Mouse (Mus musculus): ENCODE results near the gene Clasp1.
A peak's percentile ranks its signal among the peaks of the same experiment; 100 is the strongest.
"Not testable (repeated sequence)": the region's sequence is repeated elsewhere in the genome, so short reads cannot be mapped to it uniquely, and the experiment has no call there.

Gene Clasp1

GRCm38 (mm10) chr1:118595395-118595794, 206.5 kb downstream of the Clasp1 start:
- DNase-seq: no peak

GRCm38 (mm10) chr1:118597475-118598213, 208.8 kb downstream of the Clasp1 start:
- no peak for DNase-seq

GRCm38 (mm10) chr1:118598339-118598738, 209.5 kb downstream of the Clasp1 start:
- peak; percentile 72 for DNase-seq

GRCm38 (mm10) chr1:118613631-118614183, 224.8 kb downstream of the Clasp1 start:
- no peak for DNase-seq

GRCm38 (mm10) chr1:118621055-118621454, 232.2 kb downstream of the Clasp1 start:
- DNase-seq: not testable (repeated sequence)

GRCm38 (mm10) chr1:118622857-118623256, 234.0 kb downstream of the Clasp1 start:
- DNase-seq: no peak

- no peak for DNase-seq
These were observed 236.6 kb downstream of the Clasp1 start for GRCm38 (mm10) chr1:118625461-118625860.

- no peak for DNase-seq
These were observed 237.1 kb downstream of the Clasp1 start for GRCm38 (mm10) chr1:118625921-118626320.

- DNase-seq: no peak
These were observed 237.6 kb downstream of the Clasp1 start for GRCm38 (mm10) chr1:118626452-118626851.

GRCm38 (mm10) chr1:118627781-118628464, 239.1 kb downstream of the Clasp1 start, which contains the start of gene Tfcp2l1:
TSS of gene Tfcp2l1 (plus strand) at chr1:118627945.
- peak; percentile 56 to 69 for DNase-seq

GRCm38 (mm10) chr1:118633415-118633980, 244.6 kb downstream of the Clasp1 start:
- DNase-seq: no peak

GRCm38 (mm10) chr1:118642296-118642999, 253.6 kb downstream of the Clasp1 start:
- no peak for DNase-seq

GRCm38 (mm10) chr1:118643138-118643979, 254.5 kb downstream of the Clasp1 start:
- no peak for DNase-seq

- DNase-seq: no peak
These were observed 256.8 kb downstream of the Clasp1 start for GRCm38 (mm10) chr1:118645701-118646100.

- no peak for DNase-seq
These were observed 259.2 kb downstream of the Clasp1 start for GRCm38 (mm10) chr1:118648015-118648414.

- DNase-seq: no peak
These were observed 261.3 kb downstream of the Clasp1 start for GRCm38 (mm10) chr1:118649933-118650770.

- DNase-seq: no peak
These were observed 261.9 kb downstream of the Clasp1 start for GRCm38 (mm10) chr1:118650771-118651080.

- no peak for DNase-seq
These were observed 269.9 kb downstream of the Clasp1 start for GRCm38 (mm10) chr1:118658716-118659115.

GRCm38 (mm10) chr1:118660880-118661465, 272.1 kb downstream of the Clasp1 start:
- DNase-seq: no peak
